Mouse (Mus musculus) ES-E14 (cell line): ENCODE results near the gene Fnbp1. TPM values are rescaled to one million over a fixed set of nuclear protein-coding genes. Genes with fewer than 3 reads are reported as not detected.

Experiments
- DNase-seq: peaks from one replicate; pipeline ENCODE4 v3.0.0-alpha.2; 2013; ENCODE audit warnings: low read depth, low spot score
- H3K27ac ChIP-seq: 2 replicates; pipeline ENCODE4 v1.5.1; 2012; ENCODE audit warnings: low read depth, mild to moderate bottlenecking, low read length, moderate library complexity, mixed read lengths; ENCODE audit not compliant: poor library complexity, insufficient read depth, severe bottlenecking
- H3K36me3 ChIP-seq: 2 replicates; pipeline ENCODE4 v1.6.1; 2012; ENCODE audit warnings: mild to moderate bottlenecking, low read length, moderate library complexity, mixed read lengths; ENCODE audit not compliant: control insufficient read depth, poor library complexity, insufficient read depth, severe bottlenecking
- H3K4me1 ChIP-seq, 2 experiments: fragments of 150-350 bp in 1 of 2; sonication (generic) in 1 of 2; 2 replicates each; pipeline ENCODE4 v1.6.1; 2012; ENCODE audit warnings: low read length in 2 of 2, mild to moderate bottlenecking in 1 of 2, mixed read lengths in 1 of 2; ENCODE audit not compliant: control insufficient read depth in 2 of 2, insufficient read depth in 2 of 2, poor library complexity in 1 of 2
- H3K4me3 ChIP-seq, 2 experiments: fragments of 150-350 bp in 1 of 2; sonication (generic) in 1 of 2; 2 replicates each; pipeline ENCODE4 v1.5.1; 2012; ENCODE audit warnings: low read length in 2 of 2, low read depth in 1 of 2, mild to moderate bottlenecking in 1 of 2, mixed read lengths in 1 of 2; ENCODE audit not compliant: insufficient read depth in 1 of 2, poor library complexity in 1 of 2, severe bottlenecking in 1 of 2
- H3K9ac ChIP-seq: 2 replicates; pipeline ENCODE4 v1.6.1; 2012; ENCODE audit warnings: low read depth, mild to moderate bottlenecking, low read length, mixed read lengths; ENCODE audit not compliant: poor library complexity, insufficient read depth, severe bottlenecking
- H3K9me3 ChIP-seq: fragments of 150-350 bp; sonication (generic); 2 replicates; pipeline ENCODE4 v1.6.1; 2012; ENCODE audit warnings: low read depth, mild to moderate bottlenecking, low read length; ENCODE audit not compliant: control insufficient read depth, insufficient read depth
- CHD2 ChIP-seq: IDR thresholded peaks from 2 replicates; pipeline ENCODE4 v1.6.1; 2014; ENCODE audit warnings: mild to moderate bottlenecking, low read depth, low read length, inconsistent platforms
- HCFC1 ChIP-seq: IDR thresholded peaks from 2 replicates; pipeline ENCODE4 v1.6.1; 2012; ENCODE audit warnings: low read length, inconsistent platforms, borderline replicate concordance; ENCODE audit not compliant: insufficient read depth
- MAFK ChIP-seq: IDR thresholded peaks from 2 replicates; pipeline ENCODE4 v1.6.1; 2014; ENCODE audit warnings: mild to moderate bottlenecking, low read depth, low read length, inconsistent platforms; ENCODE audit not compliant: insufficient read depth
- ZC3H11A ChIP-seq: IDR thresholded peaks from 2 replicates; pipeline ENCODE4 v1.6.1; 2012; ENCODE audit warnings: low read depth, mild to moderate bottlenecking, inconsistent platforms, low read length, borderline replicate concordance
- ZNF384 ChIP-seq: IDR thresholded peaks from 2 replicates; pipeline ENCODE4 v1.6.1; 2012; ENCODE audit warnings: low read depth, low read length, inconsistent platforms
- in situ Hi-C, 2 experiments: fragments of 600-800 bp; cut with MboI; formaldehyde crosslinking; loops; one replicate each; pipeline ENCODE4 v1.15.1; 2025; ENCODE audit warnings: low sequenced_read_pairs in 2 of 2, inconsistent platforms in 1 of 2; ENCODE audit not compliant: unreplicated experiment in 2 of 2
- total RNA-seq: library from RNA; depleted of rRNA; stranded (reverse); fragments of 300-350 nt; gene quantifications from 2 replicates; pipeline ENCODE4 v1.2.3, GENCODE M21; 2012

Gene Fnbp1
- total RNA-seq, 1 experiment: 16.5 TPM

GRCm38 (mm10) chr2:31040043-31040442 is 101.8 kb downstream of the Fnbp1 start:
- TF ChIP-seq ZNF384 (no peak), HCFC1 (no peak), ZC3H11A (no peak), CHD2 (no peak)
- DNase-seq: no peak
- peaks cover 3 to 11% of the 10 kb centered on the region in 2 experiments; a peak in 3 of 4 replicates for H3K4me1 ChIP-seq
- no peak overlapping the region for H3K4me3 ChIP-seq
- peaks cover 30% of the 10 kb centered on the region for H3K36me3 ChIP-seq
- in situ Hi-C loops: no loop called here
- no peak overlapping the region for H3K9ac ChIP-seq
- no peak overlapping the region for H3K27ac ChIP-seq
- H3K9me3 ChIP-seq: no peaks in the 10 kb centered on the region

- H3K9me3 ChIP-seq: no peaks in the 10 kb centered on the region
- H3K27ac ChIP-seq: no peak overlapping the region
- peaks cover 45% of the 10 kb centered on the region for H3K36me3 ChIP-seq
- no peak overlapping the region for H3K9ac ChIP-seq
- no peak overlapping the region for H3K4me3 ChIP-seq
- peaks cover 0 to 1% of the 10 kb centered on the region in 2 experiments; a peak in 2 of 4 replicates for H3K4me1 ChIP-seq
- DNase-seq: no peak
- in situ Hi-C loops: no loop called here
- no peak for TF ChIP-seq HCFC1
These were observed 105.0 kb downstream of the Fnbp1 start for GRCm38 (mm10) chr2:31036811-31037210.

GRCm38 (mm10) chr2:31031972-31032371 is 109.8 kb downstream of the Fnbp1 start:
- Histone ChIP-seq H3K27ac (no peak overlapping the region), H3K9ac (no peak overlapping the region), H3K4me3 (no peak overlapping the region), H3K36me3 (peaks cover 47% of the 10 kb centered on the region), H3K4me1 (peaks cover 0 to 2% of the 10 kb centered on the region in 2 experiments; a peak in 2 of 4 replicates), H3K9me3 (no peaks in the 10 kb centered on the region)
- DNase-seq: no peak
- in situ Hi-C loops: no loop called here
- no peak for TF ChIP-seq ZC3H11A
- TF ChIP-seq CHD2: no peak
- no peak for TF ChIP-seq ZNF384
- TF ChIP-seq HCFC1: no peak
- TF ChIP-seq MAFK: no peak

DNA sequence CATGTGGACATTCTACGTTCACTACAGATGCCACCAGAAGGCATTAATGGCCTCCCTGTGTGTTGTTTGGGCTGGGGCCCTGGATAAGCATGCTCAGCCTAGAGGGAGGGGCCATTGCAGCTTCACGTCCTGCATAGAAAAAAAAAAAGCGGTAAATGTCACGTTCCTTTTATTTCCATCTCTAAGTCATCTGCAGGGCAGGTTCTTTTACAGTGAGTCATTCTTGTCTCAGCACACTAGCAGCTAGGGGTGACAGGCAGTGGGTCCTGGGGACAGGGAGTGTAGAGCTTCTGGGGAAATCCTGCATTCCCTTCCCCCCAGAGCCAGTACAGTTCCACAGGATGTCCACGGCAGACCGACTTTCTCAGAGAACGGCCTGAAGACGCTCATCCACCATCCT is 115.2 kb downstream of the Fnbp1 start:
- Histone ChIP-seq H3K4me3 (no peak overlapping the region), H3K9ac (no peak overlapping the region), H3K9me3 (no peaks in the 10 kb centered on the region), H3K27ac (no peak overlapping the region), H3K4me1 (peaks cover 0 to 2% of the 10 kb centered on the region in 2 experiments; a peak in 2 of 4 replicates), H3K36me3 (peaks cover 12% of the 10 kb centered on the region)
- DNase-seq: no peak
- no peak for TF ChIP-seq ZNF384
- no peak for TF ChIP-seq HCFC1
- no peak for TF ChIP-seq MAFK
- TF ChIP-seq CHD2: no peak
- TF ChIP-seq ZC3H11A: no peak
- in situ Hi-C loops: no loop called here

GRCm38 (mm10) chr2:31025458-31025857 is 116.3 kb downstream of the Fnbp1 start:
- DNase-seq: no peak
- in situ Hi-C loops: no loop called here
- H3K27ac ChIP-seq: no peak overlapping the region

More at GRCm38 (mm10) chr2:31025458-31025857, 116.3 kb downstream of the Fnbp1 start:
- TF ChIP-seq HCFC1 (no peak), CHD2 (no peak), ZC3H11A (no peak), ZNF384 (no peak)
- no peak overlapping the region for H3K9ac ChIP-seq
- no peaks in the 10 kb centered on the region for H3K9me3 ChIP-seq
- peaks cover 10% of the 10 kb centered on the region; the same call in 1 of the 2 replicates for H3K36me3 ChIP-seq
- H3K4me1 ChIP-seq: peaks cover 0 to 2% of the 10 kb centered on the region in 2 experiments; a peak in 2 of 4 replicates
- no peak overlapping the region for H3K4me3 ChIP-seq
